Mouse (Mus musculus): ENCODE results near the gene Trmt1.

Gene Trmt1

GRCm38 (mm10) chr8:84686191-84687002, at the start of gene Trmt1:
TSS of gene Trmt1 (plus strand) at chr8:84686307.
- DNase-seq (ENCODE audit: inconsistent age in 2 of 2, low spot score in 1 of 2) = peak; percentile 50 to 77

- DNase-seq (ENCODE audit: inconsistent age in 2 of 2, low spot score in 1 of 2) = peak; percentile 20 to 53
Observed at GRCm38 (mm10) chr8:84637946-84638554, 48.1 kb upstream of the Trmt1 start.

- peak; percentile 56 to 76 for DNase-seq (ENCODE audit: inconsistent age in 2 of 2, low spot score in 1 of 2)
Observed at GRCm38 (mm10) chr8:84638555-84639161, 47.4 kb upstream of the Trmt1 start.

- peak; percentile 97 for DNase-seq (ENCODE audit: inconsistent age in 2 of 2, low spot score in 1 of 2)
Observed at GRCm38 (mm10) chr8:84639162-84640009, 46.7 kb upstream of the Trmt1 start.

- peak in 1 of 2 experiments; percentile 38 for DNase-seq (ENCODE audit: inconsistent age in 2 of 2, low spot score in 1 of 2)
Observed at GRCm38 (mm10) chr8:84640010-84640588, 46.0 kb upstream of the Trmt1 start.

- DNase-seq (ENCODE audit: inconsistent age in 2 of 2, low spot score in 1 of 2) = peak in 1 of 2 experiments; percentile 29
Observed at GRCm38 (mm10) chr8:84640617-84641294, 45.4 kb upstream of the Trmt1 start.

- peak in 1 of 2 experiments; percentile 39 for DNase-seq (ENCODE audit: inconsistent age in 2 of 2, low spot score in 1 of 2)
Observed at GRCm38 (mm10) chr8:84641578-84642361, 44.3 kb upstream of the Trmt1 start.

- DNase-seq (ENCODE audit: inconsistent age in 2 of 2, low spot score in 1 of 2) = peak in 1 of 2 experiments; percentile 24
Observed at GRCm38 (mm10) chr8:84643019-84643418, 43.1 kb upstream of the Trmt1 start.

- peak in 1 of 2 experiments; percentile 19 for DNase-seq (ENCODE audit: inconsistent age in 2 of 2, low spot score in 1 of 2)
Observed at GRCm38 (mm10) chr8:84646800-84647199, 39.3 kb upstream of the Trmt1 start.

- DNase-seq (ENCODE audit: inconsistent age in 2 of 2, low spot score in 1 of 2) = no peak
Observed at GRCm38 (mm10) chr8:84647461-84647901, 38.6 kb upstream of the Trmt1 start.

- no peak for DNase-seq (ENCODE audit: inconsistent age in 2 of 2, low spot score in 1 of 2)
Observed at GRCm38 (mm10) chr8:84650213-84650612, 35.9 kb upstream of the Trmt1 start.

- DNase-seq (ENCODE audit: inconsistent age in 2 of 2, low spot score in 1 of 2) = no peak
Observed at GRCm38 (mm10) chr8:84653092-84653631, 32.9 kb upstream of the Trmt1 start.

- no peak for DNase-seq (ENCODE audit: inconsistent age in 2 of 2, low spot score in 1 of 2)
Observed at GRCm38 (mm10) chr8:84654597-84654996, 31.5 kb upstream of the Trmt1 start.

- DNase-seq (ENCODE audit: inconsistent age in 2 of 2, low spot score in 1 of 2) = no peak
Observed at GRCm38 (mm10) chr8:84655336-84656190, 30.5 kb upstream of the Trmt1 start.

- DNase-seq (ENCODE audit: inconsistent age in 2 of 2, low spot score in 1 of 2) = peak in 1 of 2 experiments; percentile 29
Observed at GRCm38 (mm10) chr8:84656191-84656525, 29.9 kb upstream of the Trmt1 start.

GRCm38 (mm10) chr8:84656641-84657126, 29.4 kb upstream of the Trmt1 start:
- DNase-seq (ENCODE audit: inconsistent age in 2 of 2, low spot score in 1 of 2) = peak; percentile 77 to 88

- no peak for DNase-seq (ENCODE audit: inconsistent age in 2 of 2, low spot score in 1 of 2)
Observed at GRCm38 (mm10) chr8:84657203-84657602, 28.9 kb upstream of the Trmt1 start.

GRCm38 (mm10) chr8:84657680-84658079, 28.4 kb upstream of the Trmt1 start:
- DNase-seq (ENCODE audit: inconsistent age in 2 of 2, low spot score in 1 of 2) = no peak

All from adrenal gland, adult (tissue).